Mouse (Mus musculus): Measurements from ENCODE around the gene Crygc.

DNA sequence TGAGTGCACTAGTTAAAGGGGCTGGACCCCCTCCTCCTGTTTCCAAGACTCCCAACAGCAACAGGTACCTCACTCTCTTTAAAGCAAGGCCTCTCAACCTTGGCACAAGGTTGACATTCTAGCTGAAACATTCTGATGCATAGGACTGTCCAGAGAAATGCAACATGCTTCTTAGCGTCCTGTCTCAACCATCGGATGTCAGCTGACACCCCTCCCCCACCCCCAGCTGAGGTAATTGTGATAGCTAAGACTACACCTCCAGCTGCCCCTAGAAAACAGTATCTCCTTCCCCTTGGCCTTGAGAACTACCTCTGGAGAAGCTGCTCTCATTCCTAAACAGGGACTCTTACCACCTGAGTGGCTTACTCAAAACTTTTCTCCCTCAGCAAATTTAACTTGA lies 21.3 kb downstream of the Crygc start:
- TF ChIP-seq GATA1 (IDR thresholded peaks at IDR 0.05; ENCODE audit: borderline replicate concordance, low read length), result no peak
- TF ChIP-seq CTCF (IDR thresholded peaks at IDR 0.05; ENCODE audit: low read depth, low read length), result no peak
- TF ChIP-seq POLR2AphosphoS5 (IDR thresholded peaks at IDR 0.05; ENCODE audit: insufficient replicate concordance, low read depth, low read length), result no peak
- TF ChIP-seq GATA2 (IDR thresholded peaks at IDR 0.05; ENCODE audit: borderline replicate concordance, low read depth, low read length), result no peak

All from G1E (cell line).